ENCODE assay signal across 8 mouse cellular contexts in the genomic region with DNA sequence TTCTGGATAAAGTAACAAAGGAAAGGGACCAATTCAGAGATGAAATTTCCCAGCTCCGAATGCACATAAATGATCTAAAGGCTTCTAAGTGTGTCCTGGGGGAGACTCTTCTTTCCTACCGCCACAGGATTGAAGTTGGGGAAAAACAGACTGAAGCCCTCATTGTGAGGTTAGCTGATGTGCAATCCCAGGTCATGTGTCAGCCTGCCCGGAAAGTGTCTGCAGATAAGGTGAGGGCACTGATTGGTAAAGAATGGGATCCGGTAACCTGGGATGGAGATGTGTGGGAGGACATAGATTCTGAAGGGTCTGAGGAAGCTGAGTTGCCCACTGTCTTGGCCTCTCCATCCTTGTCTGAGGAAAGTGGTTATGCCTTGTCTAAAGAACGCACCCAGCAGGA. TPM values are rescaled to one million over a fixed set of nuclear protein-coding genes. Genes with fewer than 3 reads are reported as not detected.
DNase-seq lines count a peak whose midpoint lies in the region; ATAC-seq lines count a peak whose summit lies in the region.

No protein-coding gene starts in this region.

- peak overlapping the region; percentile 92 for H3K4me3 ChIP-seq in kidney, embryonic 15.5 days (replicated peaks)

- H3K9ac ChIP-seq in kidney, embryonic 15.5 days = peak overlapping the region; percentile 52

- H3K27me3 ChIP-seq in kidney, embryonic 15.5 days = no peaks in the 10 kb centered on the region

- peaks cover 51% of the 10 kb centered on the region for H3K36me3 ChIP-seq in kidney, embryonic 15.5 days

- peak overlapping the region; percentile 74 for H3K4me2 ChIP-seq in kidney, embryonic 15.5 days

- H3K4me1 ChIP-seq in kidney, embryonic 15.5 days = peaks cover 23% of the 10 kb centered on the region

- no peak for ATAC-seq in kidney, embryonic 15.5 days (replicated peaks; ENCODE audit: low FRiP score)

- H3K27ac ChIP-seq in kidney, embryonic 15.5 days = peak overlapping the region; percentile 76

- 0 out of 2 replicates have a peak, but pooled peaks cover 4% of the 10 kb centered on the region for H3K9me3 ChIP-seq in kidney, embryonic 15.5 days (replicated peaks)

- WGBS in kidney, embryonic 15.5 days = 10% methylated on average over 5 of the region's 5 CpGs

- intact Hi-C loops in gastrocnemius, postnatal 14 days (cut with DNase I; ENCODE audit: low total_unique reads) = no loop called here

- no peak for DNase-seq in kidney, adult 8-10 months
- DNase-seq in embryo, embryonic 9.5 days (ENCODE audit: extremely low spot score) = peak; percentile 39
- peak; percentile 40 for DNase-seq in induced T-regulatory cell, adult 2 months (ENCODE audit: low read depth)
- peak; percentile 20 for DNase-seq in naive thymus-derived CD4-positive, alpha-beta T cell, adult 2 months (ENCODE audit: low read depth)
- no peak for DNase-seq in gastrocnemius, postnatal 14 days
- no peak for DNase-seq in frontal cortex, postnatal 25 days (ENCODE audit: low spot score in 2 of 2)
- DNase-seq in ovary, adult 18-20 months (ENCODE audit: low spot score) = no peak

RNA-seq across cellular contexts. Expression of a gene that starts 0.5 kb away (rescaled TPM):
- 12.8 and 12.9 TPM in 2 replicates for polyA plus RNA-seq in kidney, embryonic 15.5 days (2015; fragmentation: Nextera tagmentation; extraction: Ambion mirVana)
- 1 to 10 TPM; 3.2 to 3.4 TPM for total RNA-seq in gastrocnemius, postnatal 14 days (2021)

RNA-seq across cellular contexts. Expression of a gene that starts 0.6 kb away (rescaled TPM):
- 45.2 and 51.3 TPM in 2 replicates for polyA plus RNA-seq in kidney, embryonic 15.5 days (2015; fragmentation: Nextera tagmentation; extraction: Ambion mirVana)
- total RNA-seq in gastrocnemius, postnatal 14 days (2021) = 1 to 10 TPM; 4.4 to 5.1 TPM

RNA-seq across cellular contexts. Expression of a gene that starts 21.1 kb away (rescaled TPM):
- polyA plus RNA-seq in kidney, embryonic 15.5 days (2015; fragmentation: Nextera tagmentation; extraction: Ambion mirVana) = 4.8 and 5.6 TPM in 2 replicates
- 1 to 10 TPM; 8.9 to 9.2 TPM for total RNA-seq in gastrocnemius, postnatal 14 days (2021)

RNA-seq across cellular contexts. Expression of a gene that starts 35.3 kb away (rescaled TPM):
- polyA plus RNA-seq in kidney, embryonic 15.5 days (2015; fragmentation: Nextera tagmentation; extraction: Ambion mirVana) = 36.9 and 39.0 TPM in 2 replicates
- 100 to 1,000 TPM; 292 to 356 TPM for total RNA-seq in gastrocnemius, postnatal 14 days (2021)

RNA-seq across cellular contexts. Expression of a gene that starts 59.6 kb away (rescaled TPM):
- 8.3 and 9.1 TPM in 2 replicates for polyA plus RNA-seq in kidney, embryonic 15.5 days (2015; fragmentation: Nextera tagmentation; extraction: Ambion mirVana)
- total RNA-seq in gastrocnemius, postnatal 14 days (2021) = 1 to 10 TPM; 1.7 to 2.0 TPM

Comparison
In these comparisons a context has a peak if more than half of its experiments do, and no peak if none do; other contexts are left out.
1. DNase-seq: peak in embryo, embryonic 9.5 days (single experiment), induced T-regulatory cell, adult 2 months (single experiment) and naive thymus-derived CD4-positive, alpha-beta T cell, adult 2 months (single experiment); none in kidney, adult 8-10 months (0 of 2), gastrocnemius, postnatal 14 days (single experiment), frontal cortex, postnatal 25 days (0 of 2) and ovary, adult 18-20 months (single experiment).